Mouse (Mus musculus) testis, adult 2 months (tissue): Measurements from ENCODE around the gene Cox11.

Experiments used
- CTCF ChIP-seq: fragments of 200-500 bp; IDR thresholded peaks from 2 replicates; pipeline ENCODE4 v1.5.1; 2012; ENCODE audit warnings: low read depth, mild to moderate bottlenecking, inconsistent platforms, low read length, moderate library complexity; ENCODE audit not compliant: control insufficient read depth, insufficient read depth, insufficient replicate concordance
- POLR2A ChIP-seq: fragments of 200-500 bp; IDR thresholded peaks from 2 replicates; pipeline ENCODE4 v1.6.1; 2012; ENCODE audit warnings: low read depth, mild to moderate bottlenecking, inconsistent platforms, low read length, moderate library complexity; ENCODE audit not compliant: control insufficient read depth

- TF ChIP-seq CTCF (no peak), POLR2A (no peak)
Measured at GRCm38 (mm10) chr11:90686287-90687025, 48.5 kb downstream of the Cox11 start.
